Mouse (Mus musculus): Measurements from ENCODE around the gene Gm28230. TPM values are rescaled to one million over a fixed set of nuclear protein-coding genes. Genes with fewer than 3 reads are reported as not detected.

Gene Gm28230
- total RNA-seq, 2 experiments from 2014 or later = 0.07 TPM; not detected in 1

DNA sequence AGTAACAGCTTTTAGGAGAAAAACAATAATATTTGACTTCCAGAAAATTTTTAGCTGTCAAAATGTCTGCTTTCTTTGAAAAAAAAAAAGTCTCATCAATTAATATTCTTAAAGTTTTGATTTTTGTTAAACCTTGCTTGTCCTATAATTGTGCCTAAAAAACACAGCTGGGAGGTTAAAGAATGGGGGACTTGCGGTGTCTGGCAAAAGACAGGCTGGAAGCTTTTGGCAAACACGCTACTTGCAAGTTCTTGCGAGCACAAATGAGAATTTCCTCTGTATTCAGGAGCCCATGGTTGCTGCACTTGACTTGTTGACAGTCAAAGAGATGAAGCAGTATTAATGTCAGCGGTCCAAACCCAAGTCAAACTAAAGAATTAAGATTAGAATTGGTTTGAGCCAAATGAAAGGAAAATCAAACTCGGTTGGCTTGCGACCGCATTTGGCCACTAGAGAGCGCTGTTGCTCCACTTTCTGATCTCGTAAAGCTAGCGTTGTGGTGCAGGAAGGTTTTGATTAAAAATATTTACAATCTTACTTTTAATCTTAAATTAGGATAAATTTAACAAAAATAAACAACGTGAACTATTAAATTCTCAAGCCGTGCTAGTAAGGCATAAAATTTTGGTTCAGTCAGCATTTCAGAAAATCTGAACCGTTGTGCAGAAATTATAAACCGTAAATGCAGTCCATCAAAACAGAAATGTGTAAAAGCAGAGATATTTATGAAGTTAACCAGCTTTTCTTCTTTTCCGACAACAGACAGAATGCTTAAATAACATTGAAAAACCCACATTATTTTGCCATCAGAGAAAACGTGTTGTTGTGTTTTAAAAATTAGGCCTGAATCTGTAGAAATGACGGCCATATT lies 24.3 kb upstream of the Gm28230 start:
- intact Hi-C loops (cut with DNase I) = loop anchor here (2.0 to 10.0 kb wide), 6 partner anchors 260 to 1073 kb away; no protein-coding TSS in a partner anchor
- peak; percentile 79 to 88 for DNase-seq

GRCm38 (mm10) chr2:74702820-74703219 lies 23.7 kb upstream of the Gm28230 start:
- no peak for DNase-seq
- intact Hi-C loops (cut with DNase I) = loop anchor here (2.0 to 10.0 kb wide), 6 partner anchors 259 to 1072 kb away; no protein-coding TSS in a partner anchor

DNA sequence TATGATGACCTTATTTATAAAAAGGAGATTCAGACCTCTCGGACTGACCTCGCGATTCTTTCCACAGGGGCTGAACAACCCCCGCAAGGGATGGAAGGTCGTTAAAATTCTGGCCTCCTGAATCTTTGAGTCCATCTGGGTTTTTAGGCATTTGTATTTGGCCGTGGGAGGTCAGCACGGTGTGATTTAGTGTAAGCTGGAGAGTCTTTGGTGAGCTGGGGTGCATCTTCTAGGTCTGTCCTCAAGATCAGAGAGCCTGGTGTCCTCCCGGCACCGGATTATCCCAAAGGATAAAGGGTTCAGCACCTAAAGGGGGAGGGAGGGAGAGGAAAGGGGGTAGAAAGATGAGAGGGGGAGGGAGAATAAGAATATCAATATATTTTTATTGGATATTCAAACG lies 23.2 kb upstream of the Gm28230 start:
- intact Hi-C loops (cut with DNase I) = loop anchor here (2.0 to 10.0 kb wide), 6 partner anchors 259 to 1071 kb away; no protein-coding TSS in a partner anchor
- DNase-seq = no peak

DNA sequence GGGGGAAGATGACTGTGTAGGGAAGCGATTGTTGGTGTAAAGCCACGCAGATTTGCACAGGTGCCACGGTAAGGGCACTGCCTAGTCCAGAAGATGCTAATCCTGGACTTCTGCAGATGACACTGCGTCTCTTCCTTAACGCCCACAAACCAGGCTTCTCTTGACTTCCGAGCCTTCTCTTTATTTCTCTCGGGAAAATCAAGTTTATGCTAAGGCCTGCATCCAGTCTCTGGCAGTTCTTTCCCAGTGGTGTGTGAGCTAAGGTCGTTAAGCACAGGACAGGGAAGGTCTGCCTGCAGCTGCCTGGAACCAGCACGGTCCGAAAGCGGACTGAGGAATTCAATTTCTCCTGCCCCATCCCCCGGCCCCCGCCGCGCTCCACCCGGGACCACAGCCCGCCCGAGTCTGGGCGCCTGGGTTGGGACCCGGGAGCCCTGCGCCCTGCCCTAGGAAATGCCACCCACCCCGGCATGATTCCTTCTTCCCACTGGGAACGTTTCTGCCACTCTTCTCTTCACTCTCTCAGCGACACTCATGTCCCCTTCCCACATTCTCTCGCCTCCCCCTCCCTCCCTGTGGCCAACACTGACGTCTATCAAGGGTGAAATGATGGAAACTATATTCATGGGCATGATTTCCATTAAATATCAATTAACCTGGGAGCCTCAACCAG lies 22.7 kb upstream of the Gm28230 start:
- intact Hi-C loops (cut with DNase I) = loop anchor here (2.0 to 10.0 kb wide), 6 partner anchors 258 to 1071 kb away; no protein-coding TSS in a partner anchor
- DNase-seq = no peak

DNA sequence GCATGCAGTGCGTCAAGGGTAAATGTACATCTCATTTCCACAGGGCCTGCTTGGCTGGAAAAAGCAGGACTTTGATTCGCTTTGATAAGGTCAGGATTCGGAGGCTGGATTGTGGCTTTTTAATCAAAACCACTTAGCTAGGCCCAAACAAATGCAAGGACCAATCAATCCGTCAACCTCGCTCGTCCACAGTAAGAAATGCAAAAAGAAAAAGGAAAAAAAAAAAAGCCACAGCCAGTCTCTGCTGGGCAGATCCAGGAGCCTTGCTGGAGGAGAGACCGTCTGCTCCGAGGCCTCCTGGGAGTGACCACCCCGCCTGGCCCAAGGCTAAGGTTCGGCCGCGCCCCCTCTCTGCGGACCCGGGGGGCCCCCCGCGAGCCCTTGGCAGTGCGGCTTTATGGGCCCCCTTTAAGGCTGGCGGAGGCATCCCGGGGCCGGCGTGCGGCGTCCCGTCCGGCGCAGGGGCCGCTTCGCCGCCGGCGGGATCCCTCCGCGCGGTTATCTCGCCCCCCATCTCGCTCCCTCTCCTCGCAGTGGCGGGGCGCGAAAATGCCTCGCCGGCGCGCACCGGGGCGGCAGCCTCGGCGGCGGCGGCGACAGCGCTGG lies 22.0 kb upstream of the Gm28230 start, which contains the start of gene Hoxd8:
Hoxd8 (plus strand) TSS at position 223 of the 606 bp plus-strand sequence.
- DNase-seq = peak in 1 of 2 experiments; percentile 51
- intact Hi-C loops (cut with DNase I) = loop anchor here (5.0 to 10.0 kb wide), 2 partner anchors 258 to 1070 kb away; no protein-coding TSS in a partner anchor

DNA sequence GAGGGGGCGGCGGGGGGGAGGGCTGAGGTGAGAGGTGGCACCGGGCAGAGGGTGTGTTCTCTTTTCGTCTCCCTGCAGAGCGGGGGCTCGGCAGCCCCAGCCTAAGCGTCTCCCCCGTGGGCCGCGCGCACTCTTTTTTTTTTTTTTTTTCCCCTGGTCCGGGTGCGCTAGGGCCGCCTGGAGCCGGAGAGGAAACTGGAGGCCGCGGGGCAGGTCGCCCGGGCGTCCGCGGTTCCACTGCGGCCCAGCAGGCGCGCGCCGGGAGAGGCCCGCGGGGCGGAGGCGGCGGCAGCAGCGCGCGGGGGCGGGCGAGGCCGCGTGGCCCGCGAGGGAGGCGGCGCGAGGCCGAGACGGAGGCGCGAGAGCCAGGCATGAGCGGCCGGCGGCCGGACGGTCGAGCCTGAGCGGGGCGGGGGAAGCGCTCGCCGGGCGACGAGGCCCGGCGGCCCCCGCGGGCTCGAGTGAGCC lies 21.5 kb upstream of the Gm28230 start:
- intact Hi-C loops (cut with DNase I) = loop anchor here (5.0 to 10.0 kb wide), 2 partner anchors 257 to 1070 kb away; no protein-coding TSS in a partner anchor
- peak in 1 of 2 experiments; percentile 61 for DNase-seq

DNA sequence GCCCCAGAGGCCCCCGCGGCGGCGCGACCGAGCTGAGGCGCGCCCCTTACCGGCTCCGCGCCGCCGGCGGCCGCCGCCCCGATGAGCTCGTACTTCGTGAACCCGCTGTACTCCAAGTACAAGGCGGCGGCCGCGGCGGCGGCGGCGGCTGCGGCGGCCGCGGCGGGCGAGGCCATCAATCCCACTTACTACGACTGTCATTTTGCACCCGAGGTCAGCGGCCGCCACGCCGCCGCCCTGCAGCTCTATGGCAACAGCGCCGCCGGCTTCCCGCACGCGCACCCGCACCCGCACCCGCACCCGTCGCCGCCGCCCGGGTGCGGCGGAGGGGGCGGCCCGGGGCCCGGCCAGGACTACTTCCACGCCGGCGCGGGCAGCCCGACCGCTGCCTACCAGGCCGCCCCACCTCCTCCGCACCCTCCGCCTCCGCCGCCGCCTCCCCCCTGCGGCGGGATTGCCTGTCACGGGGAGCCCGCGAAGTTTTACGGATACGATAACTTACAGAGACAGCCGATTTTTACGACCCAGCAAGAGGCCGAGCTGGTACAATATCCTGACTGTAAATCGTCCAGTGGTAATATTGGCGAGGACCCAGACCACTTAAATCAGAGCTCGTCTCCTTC lies 20.9 kb upstream of the Gm28230 start:
- DNase-seq = no peak
- intact Hi-C loops (cut with DNase I) = loop anchor here (10.0 kb wide), 1 partner anchor 1069 kb away; no protein-coding TSS in a partner anchor

GRCm38 (mm10) chr2:74706393-74706960 lies 20.1 kb upstream of the Gm28230 start:
- no peak for DNase-seq
- intact Hi-C loops (cut with DNase I) = loop anchor here (10.0 kb wide), 1 partner anchor 1068 kb away; no protein-coding TSS in a partner anchor

DNA sequence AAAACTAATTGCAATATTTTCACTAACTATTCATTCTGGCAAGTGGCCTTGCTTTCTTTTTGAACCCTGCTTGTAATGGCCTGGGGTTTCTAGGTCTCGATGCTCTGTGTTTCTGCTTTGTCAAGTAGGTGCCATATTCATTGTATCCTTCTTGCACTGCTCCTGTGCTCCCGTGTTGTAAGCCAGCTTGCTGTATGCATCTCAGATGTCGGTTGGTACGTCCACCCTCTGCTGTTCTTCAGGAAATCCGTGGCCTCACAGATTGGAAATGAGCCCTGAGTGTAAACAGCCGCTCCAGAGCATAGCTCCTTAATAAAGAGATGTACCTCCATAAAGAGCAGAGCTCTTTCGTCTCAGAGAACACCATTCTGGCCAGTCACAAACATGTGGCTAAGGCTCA lies 18.9 kb upstream of the Gm28230 start:
- no peak for DNase-seq
- intact Hi-C loops (cut with DNase I) = loop anchor here (10.0 kb wide), 1 partner anchor 1067 kb away; no protein-coding TSS in a partner anchor

DNA sequence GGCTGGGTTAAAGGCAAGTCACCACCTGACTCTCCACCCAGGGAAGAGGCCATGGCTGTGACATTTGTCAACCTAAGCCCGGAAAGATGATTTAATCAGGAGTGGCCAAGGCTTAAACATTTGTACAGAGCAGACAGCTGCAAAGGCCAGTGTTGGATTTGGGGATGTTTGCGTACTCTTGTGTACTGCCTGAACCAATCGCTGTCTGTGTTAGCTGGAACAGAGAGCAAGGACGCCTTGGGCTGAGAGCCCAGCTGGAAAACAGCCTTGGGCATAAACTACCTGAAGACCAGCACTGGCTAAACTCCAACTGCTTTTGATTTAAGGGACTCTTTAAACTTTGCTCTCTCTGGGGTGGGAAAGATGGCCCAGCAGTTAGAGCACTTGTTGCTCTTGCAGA lies 17.9 kb upstream of the Gm28230 start:
- DNase-seq = no peak
- intact Hi-C loops (cut with DNase I) = loop anchor here (10.0 kb wide), 1 partner anchor 1066 kb away; no protein-coding TSS in a partner anchor

DNA sequence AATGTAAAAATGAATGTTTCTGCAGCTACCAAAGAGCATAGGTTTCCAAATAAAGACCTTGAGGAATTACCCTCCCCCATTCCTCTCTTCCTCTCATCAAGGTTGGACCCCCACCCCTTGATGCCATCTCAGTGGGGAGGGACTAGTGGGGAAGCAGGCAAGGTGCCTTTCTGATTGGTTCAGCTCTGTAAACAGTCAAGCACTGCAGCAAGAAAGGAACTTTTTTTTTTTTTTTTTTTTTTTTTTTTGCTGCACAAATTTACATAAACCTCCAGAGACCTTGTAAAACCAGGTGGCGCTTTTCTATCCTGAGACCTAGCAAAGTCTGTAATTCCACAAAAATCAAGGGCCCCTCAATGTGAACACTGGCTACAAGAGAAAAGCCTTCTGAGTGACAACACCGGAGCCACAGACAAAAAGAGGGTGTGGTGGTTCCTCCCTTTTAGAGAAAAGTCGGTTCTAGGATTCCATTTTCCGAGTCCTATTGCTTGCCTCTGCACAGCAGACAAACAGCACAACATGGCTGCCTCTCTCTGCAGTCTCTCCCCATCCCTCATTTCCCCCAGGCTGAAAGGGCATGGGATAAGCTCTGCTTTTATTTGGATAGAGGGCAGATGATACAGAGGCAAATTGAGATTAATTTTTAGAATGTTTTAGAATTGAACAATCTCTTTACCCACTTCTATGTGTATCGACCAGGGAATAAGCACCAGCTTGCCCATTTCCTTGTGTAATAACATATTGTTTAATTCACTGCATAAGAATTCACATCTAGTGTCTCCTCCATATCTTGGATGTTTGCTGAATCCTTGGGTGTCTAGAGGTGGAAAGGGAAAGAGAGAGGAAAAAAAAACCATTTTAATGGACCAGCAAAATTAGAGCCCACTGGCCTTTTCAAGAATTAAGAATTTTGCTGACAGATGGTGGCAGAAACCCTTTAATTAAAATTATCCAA lies 16.8 kb upstream of the Gm28230 start:
- intact Hi-C loops (cut with DNase I) = loop anchor here (10.0 kb wide), 1 partner anchor 1065 kb away; no protein-coding TSS in a partner anchor
- no peak for DNase-seq

DNA sequence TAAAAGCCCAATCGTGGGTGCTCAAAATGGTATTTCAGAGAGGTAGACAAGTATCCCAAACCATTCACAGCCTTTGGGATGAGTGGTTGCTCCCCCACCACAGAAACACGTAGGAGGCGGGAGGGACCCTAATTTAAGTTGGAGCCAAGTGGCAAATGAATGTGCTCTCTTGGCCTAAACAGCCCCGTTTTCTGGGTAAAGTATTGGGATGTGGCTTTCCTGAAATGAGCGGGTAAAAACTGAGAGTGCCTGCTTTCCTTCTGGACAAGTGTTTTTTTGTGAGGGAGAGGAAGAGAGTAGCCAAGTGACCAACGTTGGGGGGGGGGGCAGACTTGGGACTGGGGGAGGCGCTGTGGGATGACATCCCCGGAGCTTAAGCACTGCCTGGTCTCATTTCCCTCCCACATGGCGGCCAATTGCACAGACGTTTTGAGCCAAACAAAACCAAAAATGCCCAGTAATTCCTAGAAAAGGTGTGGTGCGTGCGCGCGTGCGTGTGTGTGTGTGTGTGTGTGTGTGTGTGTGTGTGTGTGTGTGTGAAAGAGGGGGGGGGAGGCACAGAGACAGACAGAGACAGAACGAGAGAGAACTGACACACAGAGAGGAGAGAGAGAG lies 15.5 kb upstream of the Gm28230 start:
- intact Hi-C loops (cut with DNase I) = no loop called here
- DNase-seq = no peak

GRCm38 (mm10) chr2:74711721-74712621 lies 14.6 kb upstream of the Gm28230 start, which contains the start of the genes Hoxd3 and Hoxd4:
Gene Hoxd3, plus strand, starts transcription at chr2:74711927.
Gene Hoxd4, plus strand, starts transcription at chr2:74711929.
- DNase-seq = peak in 1 of 2 experiments; percentile 48
- intact Hi-C loops (cut with DNase I) = no loop called here

DNA sequence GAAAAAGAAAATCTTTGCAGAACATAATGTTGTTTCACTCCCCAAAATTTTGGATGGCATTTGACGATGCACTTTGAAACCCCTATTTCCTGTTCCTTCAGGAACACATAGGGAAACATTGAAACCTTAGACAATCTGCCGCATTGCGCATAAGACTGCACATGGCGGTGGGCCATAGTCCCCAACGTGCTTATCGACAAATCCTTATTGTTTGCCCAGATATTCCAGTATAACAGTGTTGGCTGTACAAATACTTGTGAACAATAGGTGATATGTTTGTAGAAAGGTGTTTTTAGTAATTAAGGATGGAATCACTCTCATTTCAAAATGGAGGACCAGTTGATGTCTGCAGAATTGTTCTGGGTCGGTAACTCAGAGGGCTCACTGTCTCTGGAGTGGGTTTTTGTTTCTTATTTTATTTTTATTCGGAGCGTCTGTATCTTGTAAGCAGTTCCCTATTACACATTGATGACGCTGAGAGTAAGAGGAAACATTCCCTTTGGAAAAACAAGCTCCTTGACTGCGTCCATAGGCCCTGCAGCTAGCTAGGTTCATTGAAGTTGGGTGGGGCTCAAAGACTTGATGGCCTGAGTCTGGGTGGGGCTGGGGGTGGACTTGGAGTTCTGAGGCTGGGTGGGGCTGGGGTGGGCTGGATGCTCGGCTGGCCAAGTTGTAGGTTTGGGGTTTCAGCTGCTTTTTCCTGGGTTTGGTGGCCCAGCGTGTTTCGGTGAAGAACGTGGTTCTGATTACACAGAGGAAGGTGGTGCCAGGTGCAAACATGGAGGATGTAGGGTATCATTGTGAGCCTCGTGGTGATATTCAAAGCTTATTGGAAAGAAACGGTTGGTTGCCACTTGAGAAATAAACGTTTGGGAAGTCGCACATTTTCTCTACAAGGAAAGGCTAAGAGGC lies 13.0 kb upstream of the Gm28230 start:
- no peak for DNase-seq
- intact Hi-C loops (cut with DNase I) = no loop called here

- intact Hi-C loops (cut with DNase I) = no loop called here
Measured at GRCm38 (mm10) chr2:74714156-74714789, 12.3 kb upstream of the Gm28230 start.

More at GRCm38 (mm10) chr2:74714156-74714789, 12.3 kb upstream of the Gm28230 start:
- DNase-seq = no peak
